Mouse (Mus musculus) skeletal muscle tissue, adult 2 months (tissue): ENCODE measurements at regions not wholly inside any gene's neighbourhood (a gene's known extent, or its start where the extent isn't known, plus 50 kb on each side); places are given as distances from the start of the nearest gene placed in this dataset.

Experiments used
- DNase-seq: peaks from one replicate; pipeline ENCODE4 v3.0.0-alpha.2; 2012; ENCODE audit warnings: low read depth, low spot score

- DNase-seq, result no peak
These were observed 134.9 kb downstream of the Gm4791 start for GRCm38 (mm10) chr9:47133454-47133853.

GRCm38 (mm10) chr9:47133873-47134272 lies 135.3 kb downstream of the Gm4791 start:
- no peak for DNase-seq

- DNase-seq, result no peak
These were observed 135.9 kb downstream of the Gm4791 start for GRCm38 (mm10) chr9:47134479-47134878.

DNA sequence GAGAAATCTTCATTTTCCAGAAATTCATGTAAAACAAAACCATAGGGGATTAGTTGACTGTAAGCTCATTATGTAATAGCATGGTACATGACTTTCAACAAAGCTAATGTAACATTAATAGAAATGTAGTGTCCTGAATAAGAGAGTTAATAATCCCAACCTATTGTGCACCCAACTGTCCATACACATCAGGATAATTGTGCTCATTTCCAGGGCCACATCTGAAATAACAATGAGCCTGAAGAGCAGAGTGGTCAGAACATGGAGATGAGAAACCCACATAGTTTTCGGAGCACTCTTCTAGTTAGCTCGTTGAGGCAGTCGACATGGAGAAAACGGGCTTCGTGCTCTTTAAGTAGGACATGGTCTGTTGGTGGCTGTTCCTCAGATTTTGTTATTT lies 138.1 kb downstream of the Gm4791 start:
- no peak for DNase-seq

- no peak for DNase-seq
These were observed 154.9 kb downstream of the Gm4791 start for GRCm38 (mm10) chr9:47153471-47153870.

DNA sequence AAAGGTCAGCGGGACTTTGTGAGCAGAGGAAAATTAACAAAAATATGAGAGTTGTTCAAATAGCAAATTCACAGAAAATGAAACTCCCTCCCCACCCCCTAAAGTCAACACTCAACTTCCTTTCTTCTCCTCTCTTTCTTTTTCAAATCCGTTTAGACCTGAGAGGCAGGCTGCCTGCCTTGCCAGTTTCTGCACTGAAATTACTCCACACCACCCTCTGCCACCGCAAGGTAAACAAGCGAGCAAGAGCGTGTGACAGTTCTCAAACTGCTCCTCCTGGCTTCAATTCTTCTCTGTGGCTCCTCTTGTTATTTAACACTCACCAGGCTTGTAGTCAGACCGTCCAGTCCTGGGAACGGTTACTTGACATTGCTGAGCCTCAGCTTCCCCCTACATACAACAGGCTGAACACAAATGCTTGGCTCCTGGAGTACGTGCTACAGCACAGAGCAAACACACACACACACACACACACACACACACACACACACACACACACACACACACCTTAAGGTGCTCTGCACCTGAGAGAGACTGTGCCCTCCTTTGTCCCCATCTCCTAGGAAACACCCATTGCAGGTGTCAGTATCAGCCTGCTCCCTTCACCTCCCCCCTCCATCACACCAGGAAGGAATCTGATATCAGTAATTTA lies 167.1 kb downstream of the Gm4791 start:
- no peak for DNase-seq

GRCm38 (mm10) chr9:47167681-47168240 lies 169.2 kb downstream of the Gm4791 start:
- no peak for DNase-seq

DNA sequence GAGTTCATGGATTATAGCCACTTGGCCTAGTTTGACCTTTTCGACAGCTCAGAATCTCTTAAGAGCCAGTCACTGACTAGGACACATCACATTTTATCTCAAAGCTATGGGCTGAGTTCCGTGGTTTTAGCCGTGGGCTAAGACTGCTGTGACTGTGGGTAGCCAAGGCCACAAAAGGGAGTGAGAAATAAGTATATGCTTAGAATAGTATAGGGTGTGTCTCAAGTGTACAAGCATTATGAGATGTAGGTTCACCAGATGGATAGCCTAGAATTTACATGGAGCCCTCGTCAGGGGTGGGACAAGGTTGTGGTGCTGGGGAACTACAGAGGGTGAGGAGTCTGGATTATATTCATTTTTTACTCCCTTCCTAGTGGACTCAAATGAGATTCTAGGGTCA lies 177.5 kb downstream of the Gm4791 start:
- DNase-seq, result no peak

DNA sequence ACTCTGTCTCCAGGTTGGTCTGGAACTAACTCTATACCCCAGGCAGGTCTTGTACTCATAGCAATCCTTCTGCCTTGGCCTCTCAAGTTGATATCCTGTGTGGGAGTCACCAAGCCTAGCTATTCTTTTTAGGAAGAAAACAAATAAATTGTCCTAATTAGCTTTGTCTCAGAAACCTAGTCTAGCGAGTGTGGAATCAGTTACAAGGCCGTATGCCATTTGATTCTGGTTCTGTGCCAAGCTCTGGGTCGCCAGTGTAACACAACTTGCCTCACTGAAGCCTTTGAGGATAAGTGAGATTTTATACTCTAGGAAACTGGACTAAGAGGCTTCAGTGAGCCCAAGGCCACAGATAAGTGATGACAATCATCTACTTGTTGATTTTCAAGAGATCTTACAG lies 219.6 kb downstream of the Gm4791 start:
- no peak for DNase-seq

DNA sequence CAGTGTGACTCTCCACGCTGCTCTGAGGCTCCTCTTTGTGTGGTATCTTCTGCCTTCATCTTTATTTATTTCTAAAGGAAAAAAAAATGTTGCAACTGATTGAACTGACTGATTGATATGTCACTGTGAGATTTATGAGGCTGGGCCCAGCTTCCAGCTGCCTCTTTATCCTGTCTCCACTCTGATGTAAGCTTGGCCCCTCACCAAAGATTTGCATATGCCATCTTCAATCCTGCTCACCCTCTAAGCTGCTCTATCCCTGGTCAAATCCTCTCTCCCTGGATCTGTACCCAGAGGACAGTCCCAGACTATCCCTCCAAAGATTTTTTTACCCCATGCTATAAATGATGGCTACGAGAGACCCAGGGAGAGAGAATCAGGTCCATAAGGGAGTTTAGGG lies 225.0 kb downstream of the Gm4791 start:
- no peak for DNase-seq

GRCm38 (mm10) chr9:47224249-47224648 lies 225.7 kb downstream of the Gm4791 start:
- no peak for DNase-seq

DNA sequence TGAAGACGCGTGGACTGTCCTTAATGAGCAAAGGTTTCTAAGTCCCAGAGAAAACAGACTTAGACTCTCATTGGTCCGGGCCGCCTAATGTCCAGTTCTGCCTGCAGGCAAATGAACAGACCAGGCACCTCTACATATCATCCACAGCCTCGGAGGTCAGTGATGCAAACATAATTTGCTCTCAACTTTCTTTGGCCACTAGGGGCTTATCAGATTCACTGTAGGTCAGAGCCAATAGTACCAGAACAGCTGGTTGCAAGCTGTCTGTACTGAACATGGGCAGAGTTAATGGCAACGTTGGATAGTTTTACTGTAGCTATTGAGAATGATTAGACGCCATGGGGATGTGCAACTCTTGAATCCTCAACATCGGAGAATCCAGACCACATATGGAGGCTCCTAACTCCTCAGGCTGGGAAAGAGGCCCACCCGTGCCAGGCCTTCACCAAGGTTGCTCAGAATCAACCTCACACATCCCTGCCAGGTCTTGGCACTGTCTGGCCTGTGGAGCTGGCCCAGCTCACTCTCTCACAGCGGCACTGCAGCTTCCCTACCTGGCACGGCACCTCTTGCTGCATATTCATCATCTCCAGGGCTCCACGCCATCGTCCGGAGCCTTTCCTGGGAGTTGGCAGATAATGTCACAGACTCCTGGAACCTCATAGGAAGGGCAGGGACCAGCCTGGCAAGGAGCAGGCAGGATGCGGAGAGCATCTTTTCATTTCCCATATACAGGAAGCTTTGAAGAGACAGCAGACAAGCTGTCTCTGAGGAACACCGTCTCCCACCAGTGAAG lies 228.1 kb downstream of the Gm4791 start:
- no peak for DNase-seq

- no peak for DNase-seq
These were observed 228.8 kb downstream of the Gm4791 start for GRCm38 (mm10) chr9:47227298-47227697.

- DNase-seq, result no peak
These were observed 230.2 kb downstream of the Gm4791 start for GRCm38 (mm10) chr9:47228736-47229135.

DNA sequence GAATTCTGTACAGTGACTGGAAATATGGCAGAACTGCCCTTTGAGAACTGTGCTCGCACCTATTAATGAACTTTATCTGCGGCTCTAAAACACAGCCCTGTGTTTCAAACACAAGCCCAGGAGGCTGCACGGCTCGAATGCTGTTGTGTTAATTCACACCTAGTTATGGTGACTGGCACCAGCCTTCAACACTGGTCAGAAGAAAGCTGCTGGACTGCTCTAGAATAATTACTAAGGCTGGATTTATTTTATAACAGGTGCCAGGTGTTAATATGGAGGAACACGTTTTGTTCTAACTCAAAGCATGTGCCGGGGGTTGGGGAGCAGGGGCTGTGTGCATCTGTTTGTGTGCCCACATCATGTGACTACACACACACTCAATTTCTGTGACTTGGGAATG lies 230.8 kb downstream of the Gm4791 start:
- no peak for DNase-seq

GRCm38 (mm10) chr9:47240950-47241349 lies 242.4 kb downstream of the Gm4791 start:
- peak; percentile 14 for DNase-seq

- DNase-seq, result no peak
These were observed 243.5 kb downstream of the Gm4791 start for GRCm38 (mm10) chr9:47242051-47242450.

DNA sequence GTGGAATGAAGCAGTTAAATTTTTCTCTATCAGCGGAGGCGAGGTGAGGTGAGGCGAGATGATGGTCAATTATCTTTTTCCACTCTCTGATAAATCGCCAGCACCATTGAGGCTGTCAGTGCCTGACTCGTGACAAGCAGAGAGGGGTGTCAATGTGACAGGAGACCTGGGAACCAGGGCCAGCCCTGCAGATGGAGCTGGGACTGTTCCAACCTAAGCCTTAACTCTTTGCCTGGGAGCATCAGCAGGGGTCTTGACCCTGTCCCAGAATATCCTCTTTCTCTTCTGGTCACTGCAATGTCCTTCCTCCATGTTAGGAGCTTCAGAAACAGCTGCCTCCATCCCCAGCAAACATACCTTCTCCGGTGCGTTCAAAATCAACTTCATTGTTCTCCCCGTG lies 244.0 kb downstream of the Gm4791 start:
- no peak for DNase-seq

DNA sequence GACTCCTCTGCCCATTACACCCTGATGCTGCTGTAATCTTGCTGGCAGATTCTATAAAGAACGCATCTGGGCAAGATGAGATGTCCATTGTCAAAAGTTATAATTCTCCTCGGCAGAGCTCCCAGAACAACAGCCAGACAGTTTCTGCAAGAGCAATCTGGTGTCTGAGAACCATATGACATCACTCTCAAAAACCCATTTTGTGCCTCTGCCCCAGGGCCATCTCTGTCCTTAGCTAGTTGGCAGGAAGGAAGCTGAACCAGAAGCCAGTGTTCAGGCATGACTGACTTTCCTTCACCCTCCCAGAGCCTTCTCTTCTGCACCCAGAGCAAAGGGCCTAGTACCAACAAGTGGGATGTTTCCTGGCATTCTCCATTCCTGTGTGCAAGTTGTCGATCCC lies 250.5 kb downstream of the Gm4791 start:
- no peak for DNase-seq

- no peak for DNase-seq
These were observed 252.6 kb downstream of the Gm4791 start for GRCm38 (mm10) chr9:47251160-47251559.

DNA sequence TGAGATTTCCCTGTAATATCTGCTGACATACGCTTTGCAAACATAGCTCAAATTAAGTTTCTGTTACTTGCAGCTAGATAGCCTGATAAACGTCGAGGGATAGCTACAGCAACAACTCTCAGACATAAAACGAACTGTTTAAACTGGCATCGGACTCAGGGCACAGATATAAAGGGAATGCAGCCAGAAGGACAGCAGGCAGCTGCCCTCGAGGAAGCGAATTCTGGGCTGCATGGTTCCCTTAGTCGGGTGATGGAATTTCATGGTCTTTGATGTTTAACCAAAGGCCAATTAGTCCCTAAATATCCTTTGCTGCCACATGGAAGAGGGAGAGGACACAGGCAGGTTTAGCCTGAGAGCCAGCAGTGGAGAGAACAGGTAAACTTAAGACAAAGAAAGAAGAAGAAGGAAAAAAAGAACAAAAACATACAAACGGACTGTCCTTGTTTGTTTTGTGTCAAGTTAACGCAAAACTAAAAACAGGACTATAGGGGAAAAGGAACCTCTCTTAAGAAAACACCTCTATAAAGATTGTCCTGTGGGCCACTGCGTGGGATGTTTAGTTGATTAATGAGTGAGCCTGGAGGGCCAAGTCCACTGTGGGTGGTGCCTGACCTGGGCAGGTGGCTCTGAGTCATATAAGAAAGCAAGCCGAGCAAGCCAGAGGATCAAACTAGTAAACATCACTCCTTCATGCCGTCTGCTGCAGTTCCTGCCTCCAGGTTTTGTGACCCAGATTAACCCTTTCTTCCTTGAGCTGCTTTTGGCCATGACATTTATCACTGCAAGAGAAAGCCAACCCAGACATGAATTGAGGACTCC lies 255.5 kb downstream of the Gm4791 start:
- DNase-seq, result no peak

GRCm38 (mm10) chr9:47265946-47266490 lies 264.0 kb upstream of the Cadm1 start:
- peak; percentile 27 for DNase-seq
